Mouse (Mus musculus): ENCODE data around the gene Map3k7.

DNA sequence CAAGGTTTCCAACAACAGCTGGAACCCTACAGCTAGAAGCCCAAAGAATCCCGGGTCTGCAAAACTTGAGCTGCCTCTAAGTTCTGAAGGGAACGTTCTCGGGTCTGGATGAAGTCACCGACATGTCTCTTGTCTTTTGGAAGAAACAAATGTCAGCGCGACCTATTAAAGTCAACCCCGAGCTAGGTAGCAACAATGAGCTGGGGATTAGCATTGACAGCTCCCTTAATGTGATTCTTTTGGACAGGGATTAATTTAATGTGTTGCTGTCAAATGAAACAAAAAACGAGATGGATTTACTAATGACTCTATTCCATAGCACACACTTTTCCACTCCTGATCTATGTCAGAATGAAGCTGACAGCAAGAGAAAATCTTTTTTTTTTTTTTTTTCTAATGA lies 27.5 kb upstream of the Map3k7 start:
- TF ChIP-seq CTCF (IDR thresholded peaks at IDR 0.05; ENCODE audit: low read depth, low read length), result no peak
- no peak for TF ChIP-seq GATA1 (IDR thresholded peaks at IDR 0.05; ENCODE audit: borderline replicate concordance, low read length)
- no peak for TF ChIP-seq TAL1 (conservative IDR thresholded peaks at IDR 0.05; ENCODE audit: low read depth, low read length)

Measured in G1E (cell line).